Mouse (Mus musculus): ENCODE measurements around the gene Arl8b.
"Not testable (repeated sequence)": the region's sequence is repeated elsewhere in the genome, so short reads cannot be mapped to it uniquely, and the experiment has no call there.

Arl8b gene

DNA sequence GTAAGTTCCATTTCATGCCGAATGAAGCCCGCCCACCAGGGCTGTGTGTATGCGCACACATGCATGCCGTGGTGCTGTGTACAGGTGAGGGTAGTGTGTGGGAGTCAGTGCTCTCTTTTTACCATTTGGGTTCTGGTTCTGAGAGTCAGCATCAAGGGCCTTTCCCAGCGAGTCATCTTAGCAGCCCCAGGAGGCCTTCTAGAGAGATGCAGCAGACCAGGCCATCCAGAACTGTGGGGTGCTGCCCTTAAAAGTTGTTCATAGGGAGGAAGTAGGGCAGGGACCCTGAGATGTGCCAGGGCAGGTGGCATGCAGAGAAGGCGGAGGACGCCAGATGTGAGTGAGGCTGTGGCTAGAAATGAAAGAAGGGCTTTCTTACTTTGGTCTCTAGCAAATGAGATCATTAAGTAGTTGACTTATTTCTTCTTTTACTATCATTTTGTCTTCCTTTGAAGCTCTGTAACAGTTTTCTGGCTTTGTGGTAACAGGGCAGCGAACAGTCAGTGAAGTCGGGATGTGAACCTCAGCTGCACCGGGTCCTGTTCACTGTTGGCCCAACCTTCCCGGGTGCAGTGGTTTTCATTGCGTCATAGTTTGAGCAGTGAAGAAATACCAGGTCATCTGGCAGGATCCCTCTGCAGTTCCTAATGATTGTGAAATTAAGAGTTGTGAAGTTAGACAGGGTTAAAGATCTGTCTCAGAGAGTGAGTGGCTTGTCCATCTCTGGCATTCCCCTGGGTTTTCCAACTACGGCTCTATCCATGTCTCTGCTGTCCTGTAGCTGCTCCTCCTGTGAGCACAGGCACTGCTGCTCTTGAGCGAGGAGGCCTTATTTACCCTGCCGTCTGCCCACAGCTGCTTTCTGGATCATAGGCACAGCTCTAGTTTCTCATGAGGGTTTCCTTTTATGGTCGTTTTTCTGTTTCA is 53.1 kb downstream of the Arl8b start:
- no peak for DNase-seq (ENCODE audit: low spot score in 2 of 2)

DNA sequence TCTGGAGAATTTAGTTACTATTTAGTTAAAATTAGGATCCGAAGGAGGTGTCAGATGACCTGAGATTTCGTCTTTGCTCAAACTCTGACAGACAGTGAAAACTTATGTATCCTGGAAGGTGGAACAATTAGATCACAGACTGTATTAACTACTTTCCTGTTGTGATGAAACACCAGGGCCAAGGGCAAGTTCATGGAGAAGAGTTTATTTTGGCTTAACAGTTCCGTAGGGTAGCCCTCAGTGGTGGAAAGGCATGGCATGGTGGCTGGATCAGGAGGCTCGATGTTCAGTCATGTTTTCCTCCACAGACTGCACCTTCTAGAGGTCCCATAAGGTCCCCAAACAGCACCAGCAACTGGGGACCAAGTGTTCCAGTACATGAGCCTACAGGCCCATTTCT is 54.2 kb downstream of the Arl8b start:
- no peak for DNase-seq (ENCODE audit: low spot score in 2 of 2)

DNA sequence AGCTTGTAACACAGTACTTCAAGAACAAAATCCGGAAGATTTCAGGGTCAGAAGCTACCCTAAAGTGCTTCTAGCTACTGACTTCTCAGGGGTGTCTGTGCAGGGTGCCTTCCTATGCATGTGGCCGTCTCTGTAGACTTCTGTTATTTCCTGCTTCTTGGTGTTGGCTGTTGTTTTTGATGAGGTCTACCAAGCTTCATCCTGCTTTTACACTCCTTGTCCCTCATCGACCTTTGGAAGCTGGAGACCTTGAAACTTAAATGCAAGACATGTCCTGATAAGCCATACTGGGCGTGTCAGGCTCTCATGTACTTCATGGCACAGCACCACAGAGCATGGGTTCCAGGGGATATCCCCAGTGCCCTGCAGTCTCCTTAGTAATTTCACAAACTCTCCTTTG is 55.1 kb downstream of the Arl8b start:
- DNase-seq (ENCODE audit: low spot score in 2 of 2), result no peak

DNA sequence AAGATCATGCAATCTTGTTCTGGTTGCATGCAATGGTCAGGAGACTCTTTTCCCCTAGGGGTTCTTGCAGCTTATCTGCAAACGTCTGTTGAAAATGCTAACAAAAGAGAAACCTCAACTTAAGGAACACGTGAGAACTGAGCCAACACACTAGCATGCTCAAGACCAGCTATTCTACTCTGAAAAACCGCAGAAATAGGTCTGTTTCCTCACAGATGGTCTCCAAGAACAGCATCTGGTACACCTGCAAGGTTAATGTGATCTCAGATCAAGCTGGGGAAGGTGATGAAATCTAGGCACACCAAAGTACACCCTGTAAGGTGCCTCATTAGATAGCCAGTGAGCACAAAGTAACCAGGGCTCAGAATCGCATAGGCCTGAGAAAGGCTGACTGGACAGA is 56.5 kb downstream of the Arl8b start:
- DNase-seq (ENCODE audit: low spot score in 2 of 2), result no peak

DNA sequence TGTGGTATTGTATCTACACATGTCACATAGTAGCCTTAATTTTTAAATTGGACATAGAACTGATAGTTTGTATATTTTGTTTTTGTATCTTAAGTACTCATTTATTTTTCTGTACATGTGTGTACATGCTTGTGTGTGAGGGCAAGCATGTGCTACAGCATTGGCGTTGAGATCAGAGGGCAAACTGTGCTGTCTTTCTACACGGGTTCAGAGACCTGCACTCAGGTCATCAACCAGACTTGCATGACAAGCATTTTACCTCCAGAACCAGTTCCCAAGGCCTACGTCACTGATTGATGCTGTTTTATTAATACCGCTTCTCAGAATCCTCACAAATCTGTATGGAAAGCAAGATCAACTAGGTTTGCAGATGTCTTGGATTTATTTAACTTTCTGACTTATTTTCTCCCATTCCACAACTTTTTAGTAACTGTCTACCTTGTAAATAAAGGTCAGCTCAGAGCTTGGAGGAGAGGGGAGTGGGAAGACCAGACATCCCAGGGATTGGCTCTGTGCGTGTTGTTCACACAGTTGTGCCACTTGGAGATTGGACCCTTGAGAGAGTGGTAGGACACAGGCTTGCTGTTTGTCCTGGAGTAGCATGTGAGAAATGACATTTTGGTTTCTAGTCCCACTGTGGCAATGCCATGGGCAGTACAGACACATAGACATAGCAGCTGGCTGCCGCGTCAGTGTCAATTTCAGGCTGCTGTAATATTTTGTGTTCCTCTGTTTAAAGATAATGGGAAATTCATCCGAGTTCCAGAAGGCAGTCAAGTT is 58.2 kb downstream of the Arl8b start:
- no peak for DNase-seq (ENCODE audit: low spot score in 2 of 2)

DNA sequence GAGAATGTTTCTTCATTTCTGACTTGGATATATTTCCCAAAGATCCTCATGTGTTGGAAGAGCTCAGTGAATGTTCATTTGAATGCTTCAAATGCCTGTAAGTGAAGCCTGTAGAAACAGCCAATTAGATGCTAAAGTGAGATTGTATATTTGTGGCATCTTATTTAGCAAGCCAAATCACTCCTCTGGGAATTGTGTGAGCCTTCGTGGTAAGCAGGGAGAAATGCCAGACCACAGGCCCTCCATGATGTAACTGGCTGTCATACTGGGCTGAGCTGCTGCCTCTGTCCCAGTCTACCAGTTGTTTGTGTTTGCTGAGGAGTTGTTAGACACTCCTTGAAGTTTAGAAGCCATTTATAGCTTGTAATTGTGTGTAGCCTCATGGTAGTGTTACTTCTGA is 60.8 kb downstream of the Arl8b start:
- DNase-seq (ENCODE audit: low spot score in 2 of 2), result no peak

DNA sequence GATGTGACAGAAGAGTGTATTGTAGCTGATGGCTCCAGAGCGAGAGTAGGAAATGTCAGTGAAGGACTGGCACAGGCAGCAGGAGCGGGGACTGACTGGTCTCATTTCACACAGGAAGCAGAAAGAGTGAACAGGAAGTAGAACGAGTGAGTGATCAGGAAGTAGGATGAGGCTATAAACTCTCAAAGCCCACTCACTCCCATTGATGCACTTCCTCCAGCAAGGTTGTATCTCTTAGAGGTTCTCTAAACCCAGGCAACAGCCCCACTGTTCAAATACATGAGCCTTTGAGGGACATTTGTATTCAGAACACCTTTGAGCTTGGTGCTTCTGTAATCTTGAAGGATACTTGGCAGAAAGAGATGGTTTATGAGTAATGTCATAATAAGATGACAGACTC is 61.2 kb downstream of the Arl8b start:
- no peak for DNase-seq (ENCODE audit: low spot score in 2 of 2)

DNA sequence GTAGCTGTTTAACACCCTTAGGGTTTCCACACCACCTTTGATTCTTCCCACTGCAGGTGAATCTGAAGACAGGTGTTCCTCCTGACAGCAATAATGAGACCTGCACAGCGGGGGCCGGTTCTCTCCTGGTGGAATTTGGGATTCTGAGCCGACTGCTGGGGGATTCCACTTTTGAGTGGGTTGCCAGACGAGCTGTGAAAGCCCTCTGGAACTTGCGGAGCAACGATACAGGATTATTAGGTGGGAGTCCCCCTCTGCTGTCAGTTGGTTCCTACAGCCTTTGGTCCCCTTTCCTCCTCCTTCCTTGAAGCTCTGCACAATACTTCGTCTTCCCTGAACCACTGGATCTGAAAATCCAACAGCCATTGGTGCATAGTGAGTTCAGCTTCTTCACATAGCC is 61.9 kb downstream of the Arl8b start:
- DNase-seq (ENCODE audit: low spot score in 2 of 2), result no peak

DNA sequence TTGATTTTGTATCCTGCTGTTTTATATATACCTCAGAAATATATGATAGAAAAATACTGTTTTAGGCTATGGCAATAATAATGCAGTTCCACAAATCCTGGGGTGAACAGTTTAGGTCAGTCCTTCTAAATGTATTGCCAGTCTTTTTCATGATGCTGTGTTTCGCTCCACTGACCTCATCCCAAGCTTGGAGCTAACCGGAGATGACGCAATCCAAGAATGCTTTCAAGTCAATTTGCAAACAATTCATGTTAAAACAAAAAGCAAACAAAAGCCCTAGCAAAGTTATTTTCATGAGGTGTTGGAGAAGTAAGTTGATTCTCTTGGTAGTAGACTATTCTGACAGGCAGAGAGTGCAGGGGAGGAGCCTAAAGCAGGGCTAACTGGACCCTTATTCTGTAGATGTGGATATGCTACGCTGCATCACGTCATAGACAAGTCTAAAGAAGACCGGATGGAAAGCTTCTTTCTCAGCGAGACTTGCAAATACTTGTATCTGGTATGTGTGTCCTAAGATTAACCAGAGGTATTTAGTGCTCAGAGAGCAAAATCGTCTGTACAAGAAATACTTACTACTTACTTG is 69.3 kb downstream of the Arl8b start:
- DNase-seq (ENCODE audit: low spot score in 2 of 2), result no peak

DNA sequence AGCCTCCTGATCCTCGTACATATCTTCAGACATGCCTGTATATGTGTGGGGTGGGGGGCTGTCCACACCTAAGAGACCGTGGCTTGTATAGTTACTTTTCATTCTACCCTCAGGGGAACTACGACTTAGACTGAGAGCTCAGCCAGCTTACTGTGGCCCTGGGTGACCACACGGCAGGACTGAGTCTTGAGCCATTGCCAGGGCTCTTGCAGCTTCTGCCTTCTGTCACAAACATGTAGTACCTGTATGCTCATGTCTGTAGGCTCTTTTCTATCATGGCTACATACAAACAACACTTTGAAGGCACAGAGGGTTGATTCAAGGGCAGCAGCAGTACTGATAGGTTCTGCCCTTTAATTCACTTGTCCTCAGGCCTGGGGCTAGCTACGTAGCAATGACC is 70.1 kb downstream of the Arl8b start:
- no peak for DNase-seq (ENCODE audit: low spot score in 2 of 2)

DNA sequence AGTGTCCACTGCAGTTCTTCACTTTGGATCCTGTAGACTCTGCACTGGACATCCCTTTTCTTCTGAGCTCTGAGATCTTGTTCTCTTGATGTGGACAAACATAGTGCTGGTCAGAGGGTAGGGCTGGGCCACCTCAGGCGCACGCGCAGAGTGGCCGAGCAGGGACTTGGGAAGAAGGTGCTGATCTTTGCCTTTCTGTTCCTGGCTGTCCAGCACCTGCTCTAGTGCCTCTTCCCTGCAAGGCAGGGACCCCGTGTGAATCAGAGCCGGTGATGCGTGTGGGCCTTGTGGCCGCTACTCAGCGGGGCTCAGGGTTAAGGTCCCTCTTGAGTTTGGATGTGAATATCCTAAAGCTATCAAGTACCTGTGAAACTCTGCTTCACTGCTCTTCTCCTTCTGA is 75.7 kb downstream of the Arl8b start:
- no peak for DNase-seq (ENCODE audit: low spot score in 2 of 2)

DNA sequence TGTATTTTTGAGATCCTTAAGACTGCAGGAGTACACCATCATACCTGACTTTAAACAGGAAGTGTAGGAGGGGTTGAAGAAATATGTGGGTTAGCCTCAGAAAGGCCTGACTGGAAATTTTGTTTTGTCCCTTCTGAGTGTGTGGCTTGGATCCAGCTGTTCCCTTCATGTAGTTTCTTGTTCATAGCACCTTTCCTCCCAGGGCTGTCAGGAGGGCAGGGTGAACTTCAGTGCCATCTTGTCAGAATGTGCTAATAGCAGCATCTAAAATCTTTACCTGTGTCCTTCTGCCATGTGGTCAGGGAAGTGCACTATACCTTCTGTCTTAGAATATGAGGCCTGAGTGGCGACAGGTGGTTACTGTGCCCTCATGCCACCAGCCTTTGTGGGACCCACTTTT is 78.3 kb downstream of the Arl8b start:
- no peak for DNase-seq (ENCODE audit: low spot score in 2 of 2)

DNA sequence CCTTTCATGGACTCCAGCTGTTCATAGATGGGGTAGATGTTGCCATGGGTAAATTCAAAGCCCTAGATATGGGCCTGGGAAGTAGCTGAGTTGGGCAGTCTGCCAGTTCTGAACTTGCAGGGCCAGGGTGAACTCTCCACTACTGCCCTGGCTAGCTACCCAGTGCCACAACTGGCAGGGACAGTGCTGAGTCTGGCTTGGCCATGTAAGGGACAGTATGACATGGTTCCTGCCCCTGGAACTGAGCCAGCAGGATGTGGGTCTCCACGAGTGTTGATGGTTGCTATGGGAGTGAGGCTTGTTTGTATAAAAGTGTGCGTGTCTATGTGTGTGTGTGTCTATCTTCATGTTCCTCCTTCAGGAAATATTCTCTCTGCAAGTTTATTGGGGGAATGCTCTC is 79.6 kb downstream of the Arl8b start:
- no peak for DNase-seq (ENCODE audit: low spot score in 2 of 2)

DNA sequence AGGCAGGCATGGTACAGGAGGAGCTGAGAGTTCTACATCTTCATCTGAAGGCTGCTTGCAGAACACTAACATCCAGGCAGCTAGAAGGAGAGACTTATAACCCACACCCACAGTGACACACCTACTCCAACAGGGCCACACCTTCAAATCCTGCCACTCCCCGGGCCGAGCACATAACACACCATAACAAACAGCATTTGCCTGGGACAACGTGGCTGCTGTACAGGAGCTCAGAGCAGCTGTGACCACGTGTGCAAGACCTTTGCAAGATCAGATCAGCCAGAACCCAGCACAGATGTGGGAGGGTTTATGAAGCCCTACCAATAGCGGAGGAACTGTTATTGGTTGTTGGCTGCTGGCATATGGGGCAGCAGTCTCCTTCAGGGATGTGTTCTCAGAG is 83.4 kb downstream of the Arl8b start:
- DNase-seq (ENCODE audit: low spot score in 2 of 2), result no peak

DNA sequence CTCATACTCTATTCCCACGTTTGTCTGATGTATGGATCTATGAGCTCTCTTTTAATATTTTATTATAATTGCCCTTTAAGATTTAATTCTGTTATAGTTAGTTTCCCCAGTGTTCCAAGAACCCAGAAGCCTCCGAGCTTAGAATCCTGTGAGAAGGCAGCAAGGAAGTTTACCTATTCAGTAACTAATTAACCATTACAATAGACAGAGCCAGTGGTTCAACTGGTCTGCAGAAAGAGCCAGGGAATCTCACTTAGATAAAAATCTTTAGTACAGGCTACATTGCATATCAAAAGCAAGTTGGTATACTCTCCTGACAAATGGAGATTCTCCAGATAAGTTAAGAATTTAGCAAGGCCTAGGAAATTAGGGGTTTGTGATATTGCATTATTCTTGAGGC is 86.1 kb downstream of the Arl8b start:
- not testable (repeated sequence) for DNase-seq (ENCODE audit: low spot score in 2 of 2)

DNA sequence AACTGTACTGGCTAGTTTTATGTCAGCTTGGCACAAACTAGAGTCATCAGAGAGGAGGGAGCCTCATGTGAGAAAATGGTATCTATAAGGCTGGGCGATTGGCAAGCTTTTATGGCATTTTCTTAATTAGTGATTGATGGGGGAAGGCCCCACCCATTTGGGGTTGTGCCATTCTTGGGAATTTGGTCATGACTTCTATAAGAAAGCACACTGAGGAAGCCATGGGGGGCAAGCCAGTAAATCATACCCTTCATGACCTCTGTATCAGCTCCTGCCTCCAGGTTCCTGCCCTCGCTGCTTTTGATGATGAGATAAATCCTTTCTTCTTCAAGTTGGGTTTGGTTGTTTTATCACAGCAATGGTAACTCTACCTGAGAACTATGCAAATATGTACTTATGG is 87.5 kb downstream of the Arl8b start:
- no peak for DNase-seq (ENCODE audit: low spot score in 2 of 2)

DNA sequence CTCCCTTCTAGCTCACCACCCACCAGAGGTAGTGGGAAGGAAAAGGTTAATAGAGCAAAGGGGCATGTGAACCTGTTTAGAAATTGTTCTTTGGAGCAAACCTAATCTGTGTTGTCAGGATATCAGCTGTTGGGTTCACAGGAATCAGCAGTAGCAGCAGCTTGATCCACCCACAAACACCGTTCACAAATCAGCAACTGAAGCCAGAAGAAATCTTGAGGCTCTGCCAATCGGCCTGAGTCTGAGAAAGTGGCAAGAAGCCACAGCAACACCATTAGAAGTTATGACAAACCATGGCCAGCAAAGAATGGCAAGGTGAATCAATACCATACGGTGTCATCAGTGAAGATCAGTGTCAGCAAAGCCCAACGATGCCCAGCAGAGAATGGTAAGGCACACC is 88.4 kb downstream of the Arl8b start:
- DNase-seq (ENCODE audit: low spot score in 2 of 2), result no peak

Data from frontal cortex, postnatal 36 days (tissue).